Mouse (Mus musculus) intestine, postnatal 0 days (tissue): Measurements from ENCODE around the gene St5. TPM values are rescaled to one million over a fixed set of nuclear protein-coding genes. Genes with fewer than 3 reads are reported as not detected.

Experiments used
- ATAC-seq: fragments of 200-750 bp; cut with Nextera tagmentation; 2 replicates; pipeline ENCODE4 v1.8.0; 2017; ENCODE audit warnings: mild to moderate bottlenecking, moderate TSS enrichment, moderate library complexity
- H3K27ac ChIP-seq: fragments of 300-500 bp; sonication (generic); 2 replicates; pipeline ENCODE4 v1.5.1; 2014; ENCODE audit warnings: mild to moderate bottlenecking, low read depth, low read length, moderate library complexity
- H3K27me3 ChIP-seq: fragments of 300-500 bp; sonication (generic); replicated peaks from 2 replicates; pipeline ENCODE4 v1.6.1; 2014; ENCODE audit warnings: low read length, mixed read lengths; ENCODE audit not compliant: control insufficient read depth, insufficient read depth
- H3K36me3 ChIP-seq: fragments of 300-500 bp; sonication (generic); 2 replicates; pipeline ENCODE4 v1.6.1; 2014; ENCODE audit warnings: mild to moderate bottlenecking, moderate library complexity; ENCODE audit not compliant: control insufficient read depth, insufficient read depth
- H3K4me1 ChIP-seq: fragments of 300-500 bp; sonication (generic); replicated peaks from 2 replicates; pipeline ENCODE4 v1.6.1; 2014; ENCODE audit warnings: antibody characterized with exemption, low read length, mixed read lengths; ENCODE audit not compliant: control insufficient read depth, insufficient read depth
- H3K4me2 ChIP-seq: fragments of 300-500 bp; sonication (generic); replicated peaks from 2 replicates; pipeline ENCODE4 v1.6.1; 2014; ENCODE audit warnings: low read depth, mild to moderate bottlenecking, moderate library complexity
- H3K4me3 ChIP-seq: fragments of 300-500 bp; sonication (generic); 2 replicates; pipeline ENCODE4 v1.5.1; 2014; ENCODE audit warnings: low read depth, low read length
- H3K9ac ChIP-seq: fragments of 300-500 bp; sonication (generic); 2 replicates; pipeline ENCODE4 v1.6.1; 2014; ENCODE audit warnings: mild to moderate bottlenecking, low read depth, low read length
- H3K9me3 ChIP-seq: fragments of 300-500 bp; sonication (generic); 2 replicates; pipeline ENCODE4 v1.6.1; 2016; ENCODE audit warnings: mixed run types; ENCODE audit not compliant: control insufficient read depth
- CTCF ChIP-seq: sonication (generic); IDR thresholded peaks from 2 replicates; pipeline ENCODE4 v1.5.1; 2016; ENCODE audit warnings: low read depth, mild to moderate bottlenecking, control low read depth, antibody characterized with exemption, moderate library complexity
- WGBS: fragments of 180-500 bp; shearing (Covaris S2); extraction: QIAGEN DNeasy Blood & Tissue Kit; methylation state at CpG from one replicate; pipeline ENCODE4 v1.1.7; 2014; 5-methylcytosine and 5-hydroxymethylcytosine counted together
- polyA plus RNA-seq: library from polyadenylated mRNA; unstranded; fragments of >200 nt; fragmentation: Nextera tagmentation; extraction: Ambion mirVana; gene quantifications from 2 replicates; pipeline ENCODE4 v1.2.1, GENCODE M21; 2015

The St5 gene
- polyA plus RNA-seq, 1 experiment from 2014 or later, result 46.7 TPM

GRCm38 (mm10) chr7:109741060-109741459 lies 37.7 kb upstream of the St5 start:
- H3K4me3 ChIP-seq, result no peak overlapping the region
- no peaks in the 10 kb centered on the region for H3K9me3 ChIP-seq
- H3K27me3 ChIP-seq, result no peaks in the 10 kb centered on the region
- H3K4me1 ChIP-seq, result no peaks in the 10 kb centered on the region
- ATAC-seq, result no peak
- no peak for TF ChIP-seq CTCF
- H3K9ac ChIP-seq, result no peak overlapping the region
- 91% methylated on average over 1 of the region's 1 CpGs for WGBS
- peaks cover 73% of the 10 kb centered on the region for H3K36me3 ChIP-seq
- no peak overlapping the region for H3K4me2 ChIP-seq
- H3K27ac ChIP-seq, result no peak overlapping the region

GRCm38 (mm10) chr7:109739822-109740370 lies 36.5 kb upstream of the St5 start:
- 24% methylated on average over 5 of the region's 5 CpGs for WGBS
- H3K9me3 ChIP-seq, result no peaks in the 10 kb centered on the region
- H3K9ac ChIP-seq, result no peak overlapping the region
- no peak for ATAC-seq
- H3K4me1 ChIP-seq, result no peaks in the 10 kb centered on the region
- no peak overlapping the region for H3K4me3 ChIP-seq
- H3K36me3 ChIP-seq, result peaks cover 77% of the 10 kb centered on the region
- no peak for TF ChIP-seq CTCF
- H3K27ac ChIP-seq, result no peak overlapping the region
- H3K4me2 ChIP-seq, result no peak overlapping the region
- no peaks in the 10 kb centered on the region for H3K27me3 ChIP-seq

GRCm38 (mm10) chr7:109734806-109735205 lies 31.4 kb upstream of the St5 start:
- Histone ChIP-seq H3K4me3 (no peak overlapping the region), H3K9ac (no peak overlapping the region), H3K27ac (no peak overlapping the region), H3K9me3 (no peaks in the 10 kb centered on the region), H3K4me2 (no peak overlapping the region), H3K36me3 (peaks cover 47% of the 10 kb centered on the region), H3K4me1 (no peaks in the 10 kb centered on the region), H3K27me3 (no peaks in the 10 kb centered on the region)
- no peak for TF ChIP-seq CTCF
- 71% methylated on average over 4 of the region's 4 CpGs for WGBS
- ATAC-seq, result no peak

GRCm38 (mm10) chr7:109731626-109732025 lies 28.2 kb upstream of the St5 start, which contains the start of gene Ascl3:
TSS of gene Ascl3 (minus strand) at chr7:109731726.
- no peaks in the 10 kb centered on the region for H3K9me3 ChIP-seq
- H3K27ac ChIP-seq, result no peak within 1 kb of the TSS
- 91% methylated on average over 5 of the region's 5 CpGs for WGBS

GRCm38 (mm10) chr7:109723697-109724096 lies 20.3 kb upstream of the St5 start, which contains the start of gene BC051019:
TSS of gene BC051019 (minus strand) at chr7:109723850.
- WGBS, result 86% methylated on average over 5 of the region's 5 CpGs
- no peaks in the 10 kb centered on the region for H3K9me3 ChIP-seq
- ATAC-seq, result peak; percentile 13; the same call in 1 of the 2 replicates

More at GRCm38 (mm10) chr7:109731626-109732025, 28.2 kb upstream of the St5 start, which contains the start of gene Ascl3:
- Histone ChIP-seq H3K27me3 (no peaks in the 10 kb centered on the region), H3K4me2 (no peak within 1 kb of the TSS), H3K36me3 (peaks cover 19% of the 10 kb centered on the region), H3K4me1 (no peaks in the 10 kb centered on the region), H3K9ac (no peak within 1 kb of the TSS), H3K4me3 (no peak within 1 kb of the TSS)
- TF ChIP-seq CTCF, result no peak
- ATAC-seq, result no peak

GRCm38 (mm10) chr7:109723114-109723513 lies 19.7 kb upstream of the St5 start:
- no peaks in the 10 kb centered on the region for H3K27me3 ChIP-seq
- no peak for TF ChIP-seq CTCF

More at GRCm38 (mm10) chr7:109723697-109724096, 20.3 kb upstream of the St5 start, which contains the start of gene BC051019:
- Histone ChIP-seq H3K27ac (no peak within 1 kb of the TSS), H3K4me1 (no peaks in the 10 kb centered on the region), H3K9ac (no peak within 1 kb of the TSS), H3K4me3 (no peak within 1 kb of the TSS), H3K27me3 (no peaks in the 10 kb centered on the region), H3K4me2 (no peak within 1 kb of the TSS), H3K36me3 (no peaks in the 10 kb centered on the region)
- TF ChIP-seq CTCF, result no peak

More at GRCm38 (mm10) chr7:109723114-109723513, 19.7 kb upstream of the St5 start:
- Histone ChIP-seq H3K36me3 (no peaks in the 10 kb centered on the region), H3K4me1 (no peaks in the 10 kb centered on the region), H3K4me3 (no peak overlapping the region), H3K9me3 (no peaks in the 10 kb centered on the region), H3K9ac (no peak overlapping the region), H3K4me2 (no peak overlapping the region), H3K27ac (no peak overlapping the region)
- WGBS, result 83% methylated on average over 8 of the region's 8 CpGs
- no peak for ATAC-seq
